Mouse (Mus musculus) cortical plate, adult 2 months (tissue): ENCODE measurements around the gene Nxf3.

Experiments used
- CTCF ChIP-seq: fragments of 200-500 bp; IDR thresholded peaks from 2 replicates; pipeline ENCODE4 v1.5.1; 2011; ENCODE audit warnings: mild to moderate bottlenecking, control low read depth, low read length; ENCODE audit not compliant: insufficient read depth; ENCODE audit errors: extremely low read depth
- POLR2A ChIP-seq: fragments of 200-500 bp; IDR thresholded peaks from 2 replicates; pipeline ENCODE4 v1.6.1; 2011; ENCODE audit warnings: mild to moderate bottlenecking, low read length, control low read depth; ENCODE audit not compliant: insufficient read depth; ENCODE audit errors: extremely low read depth

GRCm38 (mm10) chrX:136104046-136104723 is 19.1 kb upstream of the Nxf3 start:
- no peak for TF ChIP-seq CTCF
- no peak for TF ChIP-seq POLR2A
